Mouse (Mus musculus): ENCODE data around the gene Ston1.

DNA sequence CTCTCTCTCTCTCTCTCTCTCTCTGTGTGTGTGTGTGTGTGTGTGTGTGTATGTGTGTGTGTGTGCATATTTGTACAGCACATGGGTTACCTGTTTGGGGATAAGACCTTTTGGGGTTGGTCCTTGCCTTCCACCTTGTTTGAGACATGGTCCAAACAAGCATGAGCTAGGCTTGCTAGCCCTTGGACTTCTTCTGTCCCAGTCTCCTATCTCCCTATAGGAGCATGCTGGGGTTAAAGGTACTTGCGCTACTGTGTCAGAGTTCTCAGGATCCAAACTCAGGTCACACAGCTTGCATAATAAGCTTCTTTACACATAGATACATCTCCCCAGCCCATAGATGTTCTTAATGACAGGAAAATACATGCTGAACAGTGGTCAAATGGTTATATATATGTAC, 17.2 kb downstream of the Ston1 start:
- no peak for TF ChIP-seq POLR2A (IDR thresholded peaks at IDR 0.05; ENCODE audit: borderline replicate concordance, extremely low read depth, low read depth, low read length)
- no peak for TF ChIP-seq CTCF (IDR thresholded peaks at IDR 0.05; ENCODE audit: insufficient read depth, low read length)

Measured in lung, adult 2 months (tissue).